Comparison of ENCODE assay signal across 8 mouse cellular contexts in genomic region chr19:46689460-46690372, GRCm38 (mm10). TPM values are rescaled to one million over a fixed set of nuclear protein-coding genes. Genes with fewer than 3 reads are reported as not detected.
DNase-seq lines count a peak whose midpoint lies in the region; ATAC-seq and TF ChIP-seq lines count a peak whose summit lies in the region.

TSS of gene Borcs7 (plus strand) at chr19:46689906.

- H3K4me1 ChIP-seq in hindbrain, embryonic 14.5 days (replicated peaks; ENCODE audit: control insufficient read depth, insufficient read depth, low read length): peaks cover 10% of the 10 kb centered on the region

- in situ Hi-C loops in Patski (cut with MboI; ENCODE audit: low pct_unique_long_range_greater_than_20kb): no loop called here

- no peaks in the 10 kb centered on the region for H3K9me3 ChIP-seq in hindbrain, embryonic 14.5 days (ENCODE audit: control insufficient read depth, low read length)

- ATAC-seq in Patski: peak; percentile 62
- ATAC-seq in hindbrain, embryonic 14.5 days (ENCODE audit: low FRiP score): peak; percentile 94

- POLR2A ChIA-PET in Patski (lab: Charles Lee): no interaction called here

- H3K9ac ChIP-seq in hindbrain, embryonic 14.5 days: peak within 1 kb of the TSS; percentile 81

- TF ChIP-seq CTCF in Patski (IDR thresholded peaks at IDR 0.05): no peak

- H3K36me3 ChIP-seq in hindbrain, embryonic 14.5 days (replicated peaks; ENCODE audit: control insufficient read depth, insufficient read depth): no peaks in the 10 kb centered on the region

- H3K27ac ChIP-seq in hindbrain, embryonic 14.5 days: peak within 1 kb of the TSS; percentile 84

- peak within 1 kb of the TSS; percentile 52 for H3K4me2 ChIP-seq in hindbrain, embryonic 14.5 days (replicated peaks)

- peak within 1 kb of the TSS; percentile 57 for H3K4me3 ChIP-seq in hindbrain, embryonic 14.5 days (replicated peaks; ENCODE audit: low read length)

- CTCF ChIA-PET in Patski (lab: Charles Lee): interaction anchor here (1.0 to 1.7 kb wide), 5 partner anchors 9 to 176 kb away, joined by 3 to 6 read pairs (median 4); no protein-coding TSS in a partner anchor

- 3% methylated on average over 44 of the region's 44 CpGs for WGBS in hindbrain, embryonic 14.5 days

- peak; percentile 34 for DNase-seq in Patski (ENCODE audit: low read depth, low spot score)
- DNase-seq in cerebellum, postnatal 14 days: peak; percentile 89 to 92
- peak; percentile 79 to 87 for DNase-seq in frontal cortex, postnatal 25 days (ENCODE audit: low spot score in 2 of 2)
- peak; percentile 86 for DNase-seq in hindbrain, embryonic 14.5 days (ENCODE audit: low spot score)
- DNase-seq in layer of hippocampus, postnatal 36 days: peak; percentile 91 to 94
- DNase-seq in lung, postnatal 36 days: peak; percentile 88
- DNase-seq in retina, postnatal 1 day: peak; percentile 94
- peak; percentile 83 to 89 for DNase-seq in urinary bladder, adult 18-20 months (ENCODE audit: low spot score in 2 of 2)

- H3K27me3 ChIP-seq in Patski: peaks cover 12% of the 10 kb centered on the region
- no peaks in the 10 kb centered on the region for H3K27me3 ChIP-seq in hindbrain, embryonic 14.5 days (ENCODE audit: control insufficient read depth, insufficient read depth, low read length)

RNA-seq across cellular contexts. Expression of gene Borcs7, which starts in this region (rescaled TPM):
- polyA plus RNA-seq in Patski (2021): 8.3 TPM
- polyA plus RNA-seq in hindbrain, embryonic 14.5 days (2014; fragmentation: Nextera tagmentation; extraction: Ambion mirVana): 21.2 and 26.6 TPM in 2 replicates
- total RNA-seq in layer of hippocampus, postnatal 36 days (2021): 10 to 100 TPM; 20.6 to 22.0 TPM

Comparison
In these comparisons a context has a peak if more than half of its experiments do, and no peak if none do; other contexts are left out.
1. Peak in every context shown above with its lines: DNase-seq, ATAC-seq, H3K4me3 ChIP-seq and H3K27ac ChIP-seq.
2. DNase-seq: peak in every context shown above with its lines; median percentile 94 in retina, postnatal 1 day; 92 in layer of hippocampus, postnatal 36 days; 90 in cerebellum, postnatal 14 days; 88 in lung, postnatal 36 days; 86 in hindbrain, embryonic 14.5 days; 86 in urinary bladder, adult 18-20 months; 83 in frontal cortex, postnatal 25 days; 34 in Patski.